Mouse (Mus musculus) hindbrain, embryonic 16.5 days (tissue): ENCODE measurements around the gene Fbln1. TPM values are rescaled to one million over a fixed set of nuclear protein-coding genes. Genes with fewer than 3 reads are reported as not detected.
A peak's percentile ranks its signal among the peaks of the same experiment; 100 is the strongest.
"Not testable (repeated sequence)": the region's sequence is repeated elsewhere in the genome, so short reads cannot be mapped to it uniquely, and the experiment has no call there.

Experiments used
- ATAC-seq: fragments of 200-750 bp; cut with Nextera tagmentation; 2 replicates; pipeline ENCODE4 v1.8.0; 2017; ENCODE audit warnings: moderate TSS enrichment, moderate library complexity
- H3K27ac ChIP-seq: fragments of 300-500 bp; sonication (generic); 2 replicates; pipeline ENCODE4 v1.5.1; 2014; ENCODE audit warnings: low read depth, mild to moderate bottlenecking, control low read depth, low read length, moderate library complexity
- H3K27me3 ChIP-seq: fragments of 300-500 bp; sonication (generic); replicated peaks from 2 replicates; pipeline ENCODE4 v1.6.1; 2014; ENCODE audit warnings: low read length; ENCODE audit not compliant: control insufficient read depth, insufficient read depth
- H3K36me3 ChIP-seq: fragments of 300-500 bp; sonication (generic); 2 replicates; pipeline ENCODE4 v1.6.1; 2014; ENCODE audit warnings: mild to moderate bottlenecking, low read length, moderate library complexity, mixed read lengths; ENCODE audit not compliant: control insufficient read depth, insufficient read depth
- H3K4me1 ChIP-seq: fragments of 300-500 bp; sonication (generic); 2 replicates; pipeline ENCODE4 v1.6.1; 2014; ENCODE audit warnings: low read depth, low read length; ENCODE audit not compliant: control insufficient read depth, insufficient read depth
- H3K4me2 ChIP-seq: fragments of 300-500 bp; sonication (generic); 2 replicates; pipeline ENCODE4 v1.6.1; 2014; ENCODE audit warnings: mild to moderate bottlenecking, low read length, control low read depth, moderate library complexity
- H3K4me3 ChIP-seq: fragments of 300-500 bp; sonication (generic); 2 replicates; pipeline ENCODE4 v1.5.1; 2014; ENCODE audit warnings: mild to moderate bottlenecking, low read length, control low read depth, moderate library complexity
- H3K9ac ChIP-seq: fragments of 300-500 bp; sonication (generic); 2 replicates; pipeline ENCODE4 v1.6.1; 2014; ENCODE audit warnings: low read depth, mild to moderate bottlenecking, control low read depth, low read length, moderate library complexity
- H3K9me3 ChIP-seq: fragments of 300-500 bp; sonication (generic); 2 replicates; pipeline ENCODE4 v1.6.1; 2014; ENCODE audit warnings: mild to moderate bottlenecking, low read length, moderate library complexity; ENCODE audit not compliant: control insufficient read depth
- WGBS: fragments of 180-500 bp; shearing (Covaris S2); extraction: QIAGEN DNeasy Blood & Tissue Kit; methylation state at CpG from one replicate; pipeline ENCODE4 v1.1.7; 2014; 5-methylcytosine and 5-hydroxymethylcytosine counted together
- polyA plus RNA-seq: library from polyadenylated mRNA; unstranded; fragments of >200 nt; fragmentation: Nextera tagmentation; extraction: Ambion mirVana; gene quantifications from 2 replicates; pipeline ENCODE4 v1.2.1, GENCODE M21; 2015

Fbln1 gene
- polyA plus RNA-seq, 1 experiment from 2014 or later, result 52.0 TPM

- ATAC-seq, result no peak
- Histone ChIP-seq H3K27ac (no peak overlapping the region), H3K4me3 (no peak overlapping the region), H3K36me3 (no peaks in the 10 kb centered on the region), H3K9ac (no peak overlapping the region), H3K4me1 (no peaks in the 10 kb centered on the region), H3K4me2 (no peak overlapping the region), H3K27me3 (no peaks in the 10 kb centered on the region), H3K9me3 (no peaks in the 10 kb centered on the region)
- WGBS, result 95% methylated on average over 6 of the region's 6 CpGs
Measured at GRCm38 (mm10) chr15:85330024-85330423, 124.3 kb downstream of the Fbln1 start.

- H3K9me3 ChIP-seq, result not testable (repeated sequence)
Measured at GRCm38 (mm10) chr15:85333511-85333910, 127.8 kb downstream of the Fbln1 start.

DNA sequence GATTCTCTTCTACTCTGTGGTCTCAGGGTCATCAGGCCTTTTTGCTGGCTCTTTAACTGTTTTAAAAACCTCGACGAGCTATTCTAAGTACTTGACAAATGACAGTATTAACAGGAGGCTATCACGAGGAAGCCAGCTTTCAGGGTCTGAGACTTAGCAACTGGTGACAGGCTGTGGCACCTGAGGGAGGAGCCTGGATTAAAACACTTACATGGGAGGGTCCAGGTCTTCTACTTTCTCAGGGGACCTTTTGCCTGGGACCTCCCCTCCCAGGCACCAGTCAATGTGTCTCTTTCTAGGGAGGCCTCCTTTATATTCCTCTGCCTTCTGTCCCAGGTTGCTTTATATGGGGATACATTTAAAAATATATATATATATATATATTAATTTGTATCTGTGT lies 128.5 kb downstream of the Fbln1 start:
- no peak for ATAC-seq
- no peak overlapping the region for H3K27ac ChIP-seq
- H3K27me3 ChIP-seq, result no peaks in the 10 kb centered on the region
- H3K9ac ChIP-seq, result no peak overlapping the region
- 64% methylated on average over 3 of the region's 3 CpGs for WGBS
- peaks cover 25% of the 10 kb centered on the region for H3K4me1 ChIP-seq
- H3K4me3 ChIP-seq, result no peak overlapping the region
- no peaks in the 10 kb centered on the region for H3K36me3 ChIP-seq
- H3K4me2 ChIP-seq, result no peak overlapping the region
- no peaks in the 10 kb centered on the region for H3K9me3 ChIP-seq

More at GRCm38 (mm10) chr15:85333511-85333910, 127.8 kb downstream of the Fbln1 start:
- not testable (repeated sequence) for H3K9ac ChIP-seq, H3K27ac ChIP-seq, H3K4me2 ChIP-seq, H3K27me3 ChIP-seq, H3K4me3 ChIP-seq, ATAC-seq, H3K36me3 ChIP-seq
- peaks cover 19% of the 10 kb centered on the region for H3K4me1 ChIP-seq
- WGBS, result 91% methylated on average over 6 of the region's 6 CpGs

DNA sequence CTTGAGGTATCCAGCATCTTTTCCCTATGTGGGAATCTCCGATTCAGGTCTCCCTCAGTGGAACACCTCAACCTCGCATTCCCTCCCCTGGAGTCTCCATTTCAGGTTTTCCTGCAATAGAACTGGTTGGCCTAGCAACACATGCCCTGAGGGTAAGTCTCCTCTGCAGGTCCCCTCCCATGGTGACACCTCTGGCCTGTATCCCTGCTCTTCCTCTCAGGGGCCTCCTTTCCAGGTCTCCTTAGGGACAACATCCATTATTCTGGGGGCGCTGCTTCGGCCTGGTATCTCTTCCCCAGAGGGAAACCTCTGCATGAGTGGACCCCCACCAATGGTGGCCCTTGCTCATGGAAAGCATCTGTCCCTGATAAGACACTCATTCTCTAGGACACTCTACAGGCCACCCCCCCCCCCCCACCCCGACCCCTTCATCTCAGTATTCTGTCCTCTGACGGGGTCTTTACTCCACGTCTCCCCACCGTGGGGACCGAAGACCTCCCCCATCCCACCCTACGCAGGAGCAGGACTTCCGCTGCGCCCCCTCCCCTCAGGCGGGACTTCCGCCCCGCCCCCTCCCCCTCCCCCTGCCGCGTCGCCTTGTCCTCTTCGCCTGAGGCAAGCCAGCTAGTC lies 130.0 kb downstream of the Fbln1 start, which contains the start of gene Atxn10:
Atxn10 (plus strand) TSS at position 575 of the 630 bp plus-strand sequence.
- ATAC-seq, result peak; percentile 15
- Histone ChIP-seq H3K9me3 (no peaks in the 10 kb centered on the region), H3K4me2 (peak within 1 kb of the TSS; percentile 84), H3K36me3 (no peaks in the 10 kb centered on the region), H3K4me3 (peak within 1 kb of the TSS; percentile 98), H3K27ac (peak within 1 kb of the TSS; percentile 99), H3K27me3 (no peaks in the 10 kb centered on the region), H3K9ac (peak within 1 kb of the TSS; percentile 98), H3K4me1 (peaks cover 25% of the 10 kb centered on the region)
- WGBS, result 8% methylated on average over 16 of the region's 19 CpGs

Other genes with a start within 250 kb of the Fbln1 start
- 24.1 and 24.4 TPM in 2 replicates for gene 5031439G07Rik, start 217.4 kb upstream of the Fbln1 start, polyA plus RNA-seq
- gene Upk3a, start 188.8 kb upstream of the Fbln1 start, polyA plus RNA-seq, result 1.7 and 2.1 TPM in 2 replicates
- 30.3 and 30.8 TPM in 2 replicates for gene Fam118a, start 177.0 kb upstream of the Fbln1 start, polyA plus RNA-seq
- 0.12 and 0.25 TPM in 2 replicates for gene Smc1b, start 74.0 kb upstream of the Fbln1 start, polyA plus RNA-seq
- 0.67 and 0.84 TPM in 2 replicates for gene Ribc2, start 73.9 kb upstream of the Fbln1 start, polyA plus RNA-seq
- 532 and 553 TPM in 2 replicates for gene Atxn10, start 130.3 kb downstream of the Fbln1 start, polyA plus RNA-seq